8 mouse cellular contexts compared by ENCODE assay signal in the genomic region with DNA sequence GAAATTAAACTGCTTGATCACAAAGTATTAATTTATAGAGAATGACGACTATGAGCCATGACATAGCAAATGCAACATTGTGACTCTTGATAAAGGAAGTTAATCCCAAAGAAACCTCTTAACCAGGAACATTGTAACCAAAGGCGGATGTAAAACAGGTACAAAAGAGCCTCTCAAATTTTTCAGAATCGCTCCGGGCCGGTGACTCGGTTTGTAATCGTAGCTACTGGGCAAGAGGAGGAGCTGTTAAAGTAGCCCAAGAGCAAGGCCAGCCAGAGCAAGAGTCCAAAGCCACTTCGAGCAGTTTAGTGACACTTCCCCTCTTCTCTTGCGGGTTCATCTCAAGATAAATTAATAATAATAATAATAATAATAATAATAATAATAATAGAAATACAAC. TPM values are rescaled to one million over a fixed set of nuclear protein-coding genes. Genes with fewer than 3 reads are reported as not detected.
A peak's percentile ranks its signal among the peaks of the same experiment; 100 is the strongest.
DNase-seq lines count a peak whose midpoint lies in the region; ATAC-seq and TF ChIP-seq lines count a peak whose summit lies in the region.

No protein-coding gene starts in this region.

- H3K4me2 ChIP-seq in forebrain, embryonic 12.5 days = peak overlapping the region; percentile 65
- peak overlapping the region; percentile 80 for H3K4me2 ChIP-seq in midbrain, embryonic 15.5 days

- no peak for TF ChIP-seq CTCF in cerebellum, adult 2 months (IDR thresholded peaks at IDR 0.05; ENCODE audit: borderline replicate concordance, insufficient read depth, low read depth, low read length)
- no peak for TF ChIP-seq CTCF in ES-Bruce4 (IDR thresholded peaks at IDR 0.05; ENCODE audit: low read depth, low read length)

- TF ChIP-seq POLR2A in cerebellum, adult 2 months (IDR thresholded peaks at IDR 0.05; ENCODE audit: borderline replicate concordance, insufficient read depth, low read length) = no peak
- TF ChIP-seq POLR2A in ES-Bruce4 (IDR thresholded peaks at IDR 0.05; ENCODE audit: insufficient read depth, low read length) = no peak

- no peaks in the 10 kb centered on the region for H3K4me1 ChIP-seq in cerebellum, adult 2 months (ENCODE audit: control insufficient read depth, insufficient read depth, low read length)
- peaks cover 1% of the 10 kb centered on the region for H3K4me1 ChIP-seq in ES-Bruce4 (ENCODE audit: control insufficient read depth, insufficient read depth, low read length)
- H3K4me1 ChIP-seq in forebrain, embryonic 12.5 days = peaks cover 21% of the 10 kb centered on the region
- H3K4me1 ChIP-seq in limb, embryonic 10.5 days = peaks cover 15% of the 10 kb centered on the region
- peaks cover 22% of the 10 kb centered on the region for H3K4me1 ChIP-seq in midbrain, embryonic 15.5 days

- peak in 1 of 2 experiments; percentile 9 for DNase-seq in cerebellum, adult 2 months
- no peak for DNase-seq in cerebellum, postnatal 10 days
- peak; percentile 33 for DNase-seq in limb, embryonic 10.5 days (ENCODE audit: low spot score)
- no peak for DNase-seq in urinary bladder, postnatal 10 days (ENCODE audit: low spot score)
- no peak for DNase-seq in layer of hippocampus, adult 8-10 months (ENCODE audit: low spot score in 2 of 2)

- no peak overlapping the region for H3K27ac ChIP-seq in cerebellum, adult 2 months (ENCODE audit: insufficient read depth, low read length)
- H3K27ac ChIP-seq in ES-Bruce4 (ENCODE audit: insufficient read depth, low read length) = no peak overlapping the region
- H3K27ac ChIP-seq in forebrain, embryonic 12.5 days = no peak overlapping the region
- H3K27ac ChIP-seq in limb, embryonic 10.5 days = peak overlapping the region; percentile 97; the same call in 1 of the 2 replicates
- no peak overlapping the region for H3K27ac ChIP-seq in midbrain, embryonic 15.5 days

- no peak for TF ChIP-seq EP300 in ES-Bruce4 (IDR thresholded peaks at IDR 0.05; ENCODE audit: insufficient read depth, low read depth, low read length)

- 6% methylated on average over 9 of the region's 9 CpGs for WGBS in cerebellum, adult 2 months
- WGBS in forebrain, embryonic 12.5 days = 7% methylated on average over 9 of the region's 9 CpGs
- 10% methylated on average over 9 of the region's 9 CpGs for WGBS in limb, embryonic 10.5 days
- 9% methylated on average over 9 of the region's 9 CpGs for WGBS in midbrain, embryonic 15.5 days

- H3K4me3 ChIP-seq in cerebellum, adult 2 months (replicated peaks; ENCODE audit: insufficient read depth, low read depth, low read length) = peak overlapping the region; percentile 62
- peak overlapping the region; percentile 90 for H3K4me3 ChIP-seq in ES-Bruce4 (ENCODE audit: low read depth, low read length)
- peak overlapping the region; percentile 96 for H3K4me3 ChIP-seq in forebrain, embryonic 12.5 days (replicated peaks)
- peak overlapping the region; percentile 99 for H3K4me3 ChIP-seq in limb, embryonic 10.5 days
- H3K4me3 ChIP-seq in midbrain, embryonic 15.5 days = peak overlapping the region; percentile 94

- H3K36me3 ChIP-seq in ES-Bruce4 (ENCODE audit: control insufficient read depth, insufficient read depth, low read length, poor library complexity, severe bottlenecking) = no peaks in the 10 kb centered on the region
- no peaks in the 10 kb centered on the region for H3K36me3 ChIP-seq in forebrain, embryonic 12.5 days (replicated peaks)
- H3K36me3 ChIP-seq in limb, embryonic 10.5 days = no peaks in the 10 kb centered on the region
- no peaks in the 10 kb centered on the region for H3K36me3 ChIP-seq in midbrain, embryonic 15.5 days (replicated peaks)

- ATAC-seq in forebrain, embryonic 12.5 days (ENCODE audit: low FRiP score) = no peak
- no peak for ATAC-seq in midbrain, embryonic 15.5 days (replicated peaks)

- no peaks in the 10 kb centered on the region for H3K27me3 ChIP-seq in cerebellum, adult 2 months (ENCODE audit: control insufficient read depth, insufficient read depth, low read length)
- no peaks in the 10 kb centered on the region for H3K27me3 ChIP-seq in ES-Bruce4 (ENCODE audit: control insufficient read depth, insufficient read depth, low read length, poor library complexity, severe bottlenecking)
- H3K27me3 ChIP-seq in forebrain, embryonic 12.5 days = no peaks in the 10 kb centered on the region
- no peaks in the 10 kb centered on the region for H3K27me3 ChIP-seq in limb, embryonic 10.5 days (ENCODE audit: low read depth, poor library complexity, severe bottlenecking)
- peaks cover 2% of the 10 kb centered on the region; the same call in 1 of the 2 replicates for H3K27me3 ChIP-seq in midbrain, embryonic 15.5 days (replicated peaks)

- peak overlapping the region; percentile 81 for H3K9ac ChIP-seq in ES-Bruce4 (ENCODE audit: low read depth, poor library complexity, severe bottlenecking)
- H3K9ac ChIP-seq in forebrain, embryonic 12.5 days = peak overlapping the region; percentile 94; the same call in 1 of the 2 replicates
- H3K9ac ChIP-seq in midbrain, embryonic 15.5 days = peak overlapping the region; percentile 38; the same call in 1 of the 2 replicates

- no peaks in the 10 kb centered on the region for H3K9me3 ChIP-seq in ES-Bruce4 (replicated peaks; ENCODE audit: control insufficient read depth, insufficient read depth, low read length, poor library complexity, severe bottlenecking)
- H3K9me3 ChIP-seq in forebrain, embryonic 12.5 days = no peaks in the 10 kb centered on the region
- H3K9me3 ChIP-seq in limb, embryonic 10.5 days (replicated peaks) = no peaks in the 10 kb centered on the region
- no peaks in the 10 kb centered on the region for H3K9me3 ChIP-seq in midbrain, embryonic 15.5 days

RNA-seq across cellular contexts. Expression of gene Kpna4, which starts 0.8 kb away (rescaled TPM):
- polyA plus RNA-seq in cerebellum, adult 2 months (2012; rRNA removed) = 31.0 and 31.4 TPM in 2 replicates
- polyA plus RNA-seq in ES-Bruce4 (2011; ENCODE audit: insufficient read depth, insufficient read length, low read depth, missing spikeins) = 77.2 and 85.0 TPM in 2 replicates
- 53.3 and 56.6 TPM in 2 replicates for polyA plus RNA-seq in forebrain, embryonic 12.5 days (2016; fragmentation: Nextera tagmentation; extraction: Ambion mirVana)
- polyA plus RNA-seq in limb, embryonic 10.5 days (2016; fragmentation: Nextera tagmentation; extraction: Ambion mirVana) = 31.3 and 34.6 TPM in 2 replicates
- polyA plus RNA-seq in midbrain, embryonic 15.5 days (2015; fragmentation: Nextera tagmentation; extraction: Ambion mirVana) = 33.0 and 34.9 TPM in 2 replicates
- total RNA-seq in layer of hippocampus, adult 8-10 months (2022) = 10 to 100 TPM; 68.1 to 94.4 (median 81.2) TPM

Comparison
In these comparisons a context has a peak if more than half of its experiments do, and no peak if none do; other contexts are left out.
1. H3K9ac ChIP-seq: peak in every context shown above with its lines; median percentile 94 in forebrain, embryonic 12.5 days; 81 in ES-Bruce4; 38 in midbrain, embryonic 15.5 days.